In genomic region chr6:40209172-40209571, GRCm38 (mm10) we compare ENCODE assay signal across 13 mouse cellular contexts.
"Had no signal": no experiment of that assay in that cellular context is flagged by ENCODE, and none has a peak within 500 bp of the region (broad histone marks: within the 10 kb centered on the region; RNA-seq: fewer than 3 reads in every experiment).

No protein-coding gene starts in this region.

- DNase-seq: kidney, adult 9 months; kidney, postnatal 14 days; kidney, postnatal 4 days; liver, embryonic 13.5 days; lung, adult 2 months; right cerebral cortex, adult 18-20 months; right cerebral cortex, postnatal 14 days; right cerebral cortex, postnatal 4 days; thymus, adult 2 months; thymus, postnatal 14 days; thymus, postnatal 4 days had no signal

- ATAC-seq: midbrain, embryonic 13.5 days; midbrain, embryonic 16.5 days had no signal
